Mouse (Mus musculus): ENCODE measurements around the gene Gm49353. TPM values are rescaled to one million over a fixed set of nuclear protein-coding genes. Genes with fewer than 3 reads are reported as not detected.

Gene Gm49353
- polyA plus RNA-seq, 1 experiment from 2014 or later: 0.25 TPM

DNA sequence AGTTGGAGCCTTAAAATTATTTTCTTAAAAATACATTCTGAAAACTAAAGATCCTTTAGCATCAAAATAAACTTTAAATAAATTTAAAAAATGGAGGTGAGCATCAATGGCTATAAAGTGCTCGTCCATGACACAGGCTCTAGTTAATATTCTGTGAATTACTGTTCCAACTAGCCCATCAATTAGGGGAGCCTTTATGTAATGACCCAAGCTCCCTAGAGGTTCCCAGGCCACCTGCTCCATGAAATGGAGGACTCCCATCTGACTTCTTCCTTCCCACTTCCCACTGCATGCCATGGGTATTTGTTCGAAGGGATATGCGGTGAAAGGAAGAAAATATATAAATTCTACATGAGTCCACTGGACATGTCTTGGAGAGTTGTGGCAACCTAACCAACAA lies 18.5 kb upstream of the Gm49353 start:
- Histone ChIP-seq H3K4me2 (replicated peaks; ENCODE audit: low read depth) (no peak overlapping the region), H3K9me3 (ENCODE audit: control insufficient read depth) (no peaks in the 10 kb centered on the region), H3K4me1 (replicated peaks; ENCODE audit: control insufficient read depth, insufficient read depth, low read length) (no peaks in the 10 kb centered on the region), H3K9ac (ENCODE audit: low read depth, low read length) (no peak overlapping the region), H3K27me3 (replicated peaks; ENCODE audit: control insufficient read depth, insufficient read depth, low read length) (no peaks in the 10 kb centered on the region), H3K27ac (ENCODE audit: low read depth, low read length) (no peak overlapping the region), H3K36me3 (ENCODE audit: control insufficient read depth, insufficient read depth) (no peaks in the 10 kb centered on the region), H3K4me3 (ENCODE audit: low read depth, low read length) (no peak overlapping the region)
- TF ChIP-seq CTCF (IDR thresholded peaks at IDR 0.05; ENCODE audit: low read depth): no peak
- no peak for ATAC-seq
- 89% methylated on average over 3 of the region's 3 CpGs for WGBS

DNA sequence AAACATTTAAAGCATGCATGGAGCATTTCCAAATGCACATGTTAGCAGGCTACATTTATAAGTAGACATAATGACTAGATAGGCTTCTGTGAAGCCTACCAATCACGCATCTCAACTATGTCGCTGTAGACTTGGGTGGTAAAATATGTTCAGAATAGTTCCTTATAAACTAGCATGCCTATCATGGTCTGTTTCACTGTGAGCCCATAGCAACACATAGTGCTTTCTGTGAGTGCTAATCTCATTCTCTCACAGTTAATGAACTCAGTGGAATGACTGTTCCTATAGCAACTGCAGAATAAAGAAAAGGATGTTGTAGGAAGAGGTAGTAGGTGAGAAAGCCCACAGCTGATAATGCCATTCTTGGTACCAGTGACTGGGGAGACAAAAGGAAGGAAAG lies 17.7 kb upstream of the Gm49353 start:
- no peak for ATAC-seq
- H3K4me1 ChIP-seq (replicated peaks; ENCODE audit: control insufficient read depth, insufficient read depth, low read length): no peaks in the 10 kb centered on the region

DNA sequence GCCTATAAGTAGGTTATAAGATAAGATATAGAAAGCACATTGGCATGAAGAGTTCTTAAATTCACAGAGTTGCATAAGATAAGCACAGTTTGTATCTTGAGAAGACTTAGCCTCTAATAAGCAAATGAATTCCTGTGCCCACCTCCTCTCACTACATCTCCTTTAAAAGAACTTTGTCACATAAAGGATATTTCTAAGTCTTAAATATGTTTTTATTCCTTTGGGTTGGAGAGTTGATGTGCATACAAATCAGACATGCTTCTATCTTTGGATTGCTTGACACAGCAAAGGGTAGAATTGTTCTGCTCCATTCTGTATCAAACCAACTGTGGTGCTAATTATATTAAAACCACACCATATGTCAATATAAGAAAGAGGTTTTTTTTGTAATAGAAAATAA lies 5.0 kb upstream of the Gm49353 start:
- H3K36me3 ChIP-seq (ENCODE audit: control insufficient read depth, insufficient read depth): no peaks in the 10 kb centered on the region
- no peak for TF ChIP-seq CTCF (IDR thresholded peaks at IDR 0.05; ENCODE audit: low read depth)
- no peaks in the 10 kb centered on the region for H3K9me3 ChIP-seq (ENCODE audit: control insufficient read depth)
- H3K27me3 ChIP-seq (replicated peaks; ENCODE audit: control insufficient read depth, insufficient read depth, low read length): no peaks in the 10 kb centered on the region
- no peaks in the 10 kb centered on the region for H3K4me1 ChIP-seq (replicated peaks; ENCODE audit: control insufficient read depth, insufficient read depth, low read length)
- H3K4me2 ChIP-seq (replicated peaks; ENCODE audit: low read depth): no peak overlapping the region
- ATAC-seq: no peak
- no peak overlapping the region for H3K9ac ChIP-seq (ENCODE audit: low read depth, low read length)
- no peak overlapping the region for H3K27ac ChIP-seq (ENCODE audit: low read depth, low read length)
- no peak overlapping the region for H3K4me3 ChIP-seq (ENCODE audit: low read depth, low read length)

More for the DNA sequence above, 17.7 kb upstream of the Gm49353 start:
- Histone ChIP-seq H3K36me3 (ENCODE audit: control insufficient read depth, insufficient read depth) (no peaks in the 10 kb centered on the region), H3K4me3 (ENCODE audit: low read depth, low read length) (no peak overlapping the region), H3K9ac (ENCODE audit: low read depth, low read length) (no peak overlapping the region), H3K27me3 (replicated peaks; ENCODE audit: control insufficient read depth, insufficient read depth, low read length) (no peaks in the 10 kb centered on the region), H3K9me3 (ENCODE audit: control insufficient read depth) (no peaks in the 10 kb centered on the region), H3K4me2 (replicated peaks; ENCODE audit: low read depth) (no peak overlapping the region), H3K27ac (ENCODE audit: low read depth, low read length) (no peak overlapping the region)
- WGBS: 87% methylated on average over 2 of the region's 2 CpGs
- no peak for TF ChIP-seq CTCF (IDR thresholded peaks at IDR 0.05; ENCODE audit: low read depth)

- Histone ChIP-seq H3K36me3 (ENCODE audit: control insufficient read depth, insufficient read depth) (no peaks in the 10 kb centered on the region), H3K4me1 (replicated peaks; ENCODE audit: control insufficient read depth, insufficient read depth, low read length) (no peaks in the 10 kb centered on the region), H3K27ac (ENCODE audit: low read depth, low read length) (no peak overlapping the region; the same call in 1 of the 2 replicates), H3K9ac (ENCODE audit: low read depth, low read length) (no peak overlapping the region), H3K9me3 (ENCODE audit: control insufficient read depth) (no peaks in the 10 kb centered on the region), H3K4me3 (ENCODE audit: low read depth, low read length) (no peak overlapping the region), H3K27me3 (replicated peaks; ENCODE audit: control insufficient read depth, insufficient read depth, low read length) (no peaks in the 10 kb centered on the region), H3K4me2 (replicated peaks; ENCODE audit: low read depth) (no peak overlapping the region)
- ATAC-seq: no peak
- TF ChIP-seq CTCF (IDR thresholded peaks at IDR 0.05; ENCODE audit: low read depth): no peak
- whole genome bisulfite sequencing: 95% methylated on average over 33 of the region's 33 CpGs
Observed at GRCm38 (mm10) chr10:29196811-29197210, 1.9 kb upstream of the Gm49353 start.

DNA sequence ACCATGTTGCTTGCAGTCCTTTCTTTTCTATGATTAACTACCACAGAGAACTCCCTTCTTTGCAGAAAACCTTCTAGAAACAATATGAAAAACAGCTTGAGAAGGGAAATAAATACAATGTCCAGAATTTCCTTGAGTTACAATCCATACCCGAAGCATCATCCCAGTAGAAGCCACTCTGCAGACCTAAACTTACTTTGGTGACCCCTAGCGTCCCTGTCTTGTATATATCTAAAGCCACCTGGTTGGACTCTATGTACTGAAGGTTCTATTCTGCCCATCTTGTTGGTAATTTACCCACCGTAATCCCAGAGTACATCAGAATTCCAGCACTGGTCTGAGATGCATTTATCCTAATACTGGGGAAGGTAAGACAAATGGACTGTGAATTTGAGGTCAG lies 1.1 kb downstream of the Gm49353 start:
- no peak overlapping the region for H3K9ac ChIP-seq (ENCODE audit: low read depth, low read length)
- H3K4me3 ChIP-seq (ENCODE audit: low read depth, low read length): no peak overlapping the region
- H3K9me3 ChIP-seq (ENCODE audit: control insufficient read depth): no peaks in the 10 kb centered on the region
- H3K36me3 ChIP-seq (ENCODE audit: control insufficient read depth, insufficient read depth): no peaks in the 10 kb centered on the region
- H3K4me1 ChIP-seq (replicated peaks; ENCODE audit: control insufficient read depth, insufficient read depth, low read length): no peaks in the 10 kb centered on the region
- no peak overlapping the region for H3K27ac ChIP-seq (ENCODE audit: low read depth, low read length)
- 76% methylated on average over 3 of the region's 3 CpGs for WGBS
- 0 out of 2 replicates have a peak, but pooled peaks have one; percentile 4 for TF ChIP-seq CTCF (IDR thresholded peaks at IDR 0.05; ENCODE audit: low read depth)
- H3K27me3 ChIP-seq (replicated peaks; ENCODE audit: control insufficient read depth, insufficient read depth, low read length): no peaks in the 10 kb centered on the region
- H3K4me2 ChIP-seq (replicated peaks; ENCODE audit: low read depth): no peak overlapping the region
- no peak for ATAC-seq

- no peak overlapping the region for H3K9ac ChIP-seq (ENCODE audit: low read depth, low read length)
- no peaks in the 10 kb centered on the region for H3K9me3 ChIP-seq (ENCODE audit: control insufficient read depth)
- no peak overlapping the region for H3K4me2 ChIP-seq (replicated peaks; ENCODE audit: low read depth)
- ATAC-seq: no peak
- no peaks in the 10 kb centered on the region for H3K36me3 ChIP-seq (ENCODE audit: control insufficient read depth, insufficient read depth)
- no peaks in the 10 kb centered on the region for H3K4me1 ChIP-seq (replicated peaks; ENCODE audit: control insufficient read depth, insufficient read depth, low read length)
- WGBS: 89% methylated on average over 1 of the region's 1 CpGs
- no peak overlapping the region for H3K27ac ChIP-seq (ENCODE audit: low read depth, low read length)
- no peaks in the 10 kb centered on the region for H3K27me3 ChIP-seq (replicated peaks; ENCODE audit: control insufficient read depth, insufficient read depth, low read length)
- TF ChIP-seq CTCF (IDR thresholded peaks at IDR 0.05; ENCODE audit: low read depth): no peak
- no peak overlapping the region for H3K4me3 ChIP-seq (ENCODE audit: low read depth, low read length)
Observed at GRCm38 (mm10) chr10:29200609-29201008, 1.9 kb downstream of the Gm49353 start.

DNA sequence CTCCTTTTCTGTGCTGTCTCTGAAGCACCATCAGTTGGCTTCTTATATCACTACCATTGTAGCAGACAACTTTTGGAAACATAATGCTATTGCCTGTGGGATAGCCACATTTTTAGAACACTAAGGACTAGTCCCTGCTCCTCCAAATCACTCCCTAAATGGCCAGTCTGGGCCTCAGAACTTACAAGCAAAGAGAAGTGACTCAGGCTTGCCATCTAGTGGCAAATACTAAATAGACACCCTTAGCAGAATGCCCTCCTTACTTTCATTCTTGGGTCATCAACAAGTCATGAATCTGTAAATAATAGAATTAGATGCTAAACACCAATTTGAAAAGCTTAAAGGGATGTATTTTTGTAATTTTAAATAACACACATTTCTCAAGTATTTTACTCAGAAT lies 8.0 kb downstream of the Gm49353 start:
- Histone ChIP-seq H3K36me3 (ENCODE audit: control insufficient read depth, insufficient read depth) (no peaks in the 10 kb centered on the region), H3K9ac (ENCODE audit: low read depth, low read length) (no peak overlapping the region), H3K27ac (ENCODE audit: low read depth, low read length) (no peak overlapping the region), H3K4me1 (replicated peaks; ENCODE audit: control insufficient read depth, insufficient read depth, low read length) (no peaks in the 10 kb centered on the region), H3K4me2 (replicated peaks; ENCODE audit: low read depth) (no peak overlapping the region), H3K4me3 (ENCODE audit: low read depth, low read length) (no peak overlapping the region), H3K27me3 (replicated peaks; ENCODE audit: control insufficient read depth, insufficient read depth, low read length) (no peaks in the 10 kb centered on the region), H3K9me3 (ENCODE audit: control insufficient read depth) (no peaks in the 10 kb centered on the region)
- no peak for ATAC-seq
- TF ChIP-seq CTCF (IDR thresholded peaks at IDR 0.05; ENCODE audit: low read depth): peak; percentile 77
